Mouse (Mus musculus) cerebellum, adult 18-20 months (tissue): ENCODE measurements around the gene Vmn1r185.
"Not testable (repeated sequence)": the region's sequence is repeated elsewhere in the genome, so short reads cannot be mapped to it uniquely, and the experiment has no call there.

Experiments
- DNase-seq, 2 experiments: peaks; one replicate each; pipeline ENCODE4 v3.0.0; 2021

The Vmn1r185 gene

GRCm38 (mm10) chr7:26618364-26618763 is at the start of gene Vmn1r185:
Vmn1r185 (minus strand) TSS chr7:26618464.
- not testable (repeated sequence) for DNase-seq

GRCm38 (mm10) chr7:26667466-26667865 is 49.2 kb upstream of the Vmn1r185 start:
- not testable (repeated sequence) for DNase-seq

- DNase-seq = no peak
Measured at GRCm38 (mm10) chr7:26666011-26666410, 47.7 kb upstream of the Vmn1r185 start.

- DNase-seq = no peak
Measured at GRCm38 (mm10) chr7:26589774-26590173, 28.5 kb downstream of the Vmn1r185 start.

GRCm38 (mm10) chr7:26589077-26589476 is 29.2 kb downstream of the Vmn1r185 start:
- DNase-seq = no peak
